Mouse (Mus musculus) adrenal gland, postnatal 10 days (tissue): ENCODE measurements around the gene B4galt4. TPM values are rescaled to one million over a fixed set of nuclear protein-coding genes. Genes with fewer than 3 reads are reported as not detected.
A peak's percentile ranks its signal among the peaks of the same experiment; 100 is the strongest.
"Not testable (repeated sequence)": the region's sequence is repeated elsewhere in the genome, so short reads cannot be mapped to it uniquely, and the experiment has no call there.

Source experiments
- DNase-seq: peaks from one replicate; pipeline ENCODE4 v3.0.0; 2021; ENCODE audit warnings: mixed read lengths
- total RNA-seq, 2 experiments: library from RNA; stranded (reverse); gene quantifications; 2 replicates each; pipeline ENCODE4 v1.2.3; 2021

Gene B4galt4
- total RNA-seq, 2 experiments from 2014 or later, result 11.9 to 12.0 TPM

GRCm38 (mm10) chr16:38769529-38769928 lies 27.5 kb downstream of the B4galt4 start:
- no peak for DNase-seq

- DNase-seq, result no peak
These were observed 29.1 kb downstream of the B4galt4 start for GRCm38 (mm10) chr16:38771145-38771544.

DNA sequence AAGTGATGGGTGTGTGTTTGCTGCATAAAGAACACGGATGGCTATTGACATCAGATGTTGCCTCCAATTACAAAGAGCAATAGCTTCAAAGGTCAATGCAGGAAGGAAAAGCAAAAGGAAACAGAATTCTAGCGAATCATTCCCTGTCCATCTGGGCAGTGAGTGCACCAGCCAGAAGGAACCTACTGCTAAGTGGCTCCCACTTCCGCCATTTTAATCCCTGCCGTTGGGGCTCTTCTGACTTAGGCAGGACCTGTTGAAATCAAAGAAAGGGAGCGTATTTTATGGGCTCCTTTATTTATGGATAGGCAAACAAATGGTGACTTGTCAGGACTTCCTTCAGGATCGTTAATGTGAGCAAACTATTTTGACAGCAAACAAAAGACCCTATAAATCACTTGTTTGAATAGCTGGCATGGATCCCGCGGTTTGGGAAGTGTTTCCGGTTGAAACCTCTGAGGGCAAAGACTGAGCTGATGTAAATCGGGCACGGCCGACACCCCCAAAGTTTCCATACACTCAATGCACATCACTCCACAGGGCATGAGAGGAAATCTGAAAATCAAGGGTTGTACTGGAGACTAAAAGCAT lies 30.9 kb downstream of the B4galt4 start:
- DNase-seq, result no peak

DNA sequence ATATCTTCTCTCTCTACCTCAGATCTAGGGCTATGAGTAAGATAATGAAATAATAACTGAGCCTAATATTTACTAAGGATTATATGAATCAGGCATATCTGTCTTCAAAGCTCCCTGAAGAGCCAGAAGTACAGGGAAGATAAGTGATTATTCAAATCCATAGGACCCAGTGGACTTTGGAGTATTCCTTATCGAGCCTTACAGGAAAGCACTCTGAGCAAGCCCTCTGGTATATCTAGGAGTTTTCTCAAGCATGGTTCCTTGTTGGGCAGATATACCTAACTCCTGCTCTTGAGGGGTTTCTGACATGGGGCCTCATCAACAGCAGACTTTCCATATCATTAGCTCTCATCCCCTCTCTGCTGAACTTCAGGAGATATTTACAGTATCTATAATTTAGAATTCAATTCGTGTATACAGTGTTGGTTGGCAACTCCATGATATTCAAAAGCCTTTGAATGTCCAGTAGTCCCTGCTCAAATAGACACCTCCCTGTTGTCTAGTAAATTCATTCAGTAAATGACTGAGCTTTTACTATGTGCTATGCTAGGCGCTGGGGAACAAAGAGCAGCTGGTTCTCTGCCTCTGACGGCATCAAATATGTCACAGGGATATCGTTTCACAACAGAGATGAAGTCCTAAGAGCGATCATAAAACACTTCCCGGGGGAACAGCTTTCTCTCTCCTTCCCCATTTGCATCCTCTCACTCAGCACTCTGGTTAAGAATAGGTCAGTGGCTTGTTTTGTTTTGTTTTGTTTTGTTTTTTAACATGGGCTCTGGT lies 33.1 kb downstream of the B4galt4 start:
- DNase-seq, result no peak

- DNase-seq, result no peak
These were observed 34.3 kb downstream of the B4galt4 start for GRCm38 (mm10) chr16:38776342-38776741.

DNA sequence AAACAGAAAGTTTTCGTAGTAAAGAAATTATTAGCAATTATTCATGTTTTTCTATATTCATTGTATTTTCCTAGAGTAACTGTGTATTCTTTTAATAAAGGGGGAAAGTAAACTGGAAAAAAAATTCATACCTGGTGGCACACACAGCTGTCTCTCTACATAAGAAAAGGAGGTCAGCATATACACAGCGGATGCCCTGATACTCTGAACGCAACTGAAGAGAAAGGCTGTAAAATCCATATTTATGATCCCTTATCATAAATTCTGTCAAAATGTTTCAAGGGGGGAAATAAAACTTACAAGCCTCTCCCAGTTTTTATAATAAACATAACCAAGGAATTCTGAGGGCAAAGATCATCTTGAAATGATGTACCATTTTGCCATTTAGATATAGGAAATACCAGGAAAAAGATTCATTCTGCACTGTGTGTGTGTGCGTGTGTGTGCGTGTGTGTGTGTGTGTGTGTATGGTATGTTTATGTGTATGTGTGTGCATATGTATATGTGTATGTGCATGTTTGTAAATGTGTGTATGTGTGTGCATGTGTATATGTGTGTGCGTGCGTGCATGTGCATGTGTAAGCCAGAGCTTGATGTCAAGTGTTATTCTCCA lies 39.0 kb downstream of the B4galt4 start:
- no peak for DNase-seq

DNA sequence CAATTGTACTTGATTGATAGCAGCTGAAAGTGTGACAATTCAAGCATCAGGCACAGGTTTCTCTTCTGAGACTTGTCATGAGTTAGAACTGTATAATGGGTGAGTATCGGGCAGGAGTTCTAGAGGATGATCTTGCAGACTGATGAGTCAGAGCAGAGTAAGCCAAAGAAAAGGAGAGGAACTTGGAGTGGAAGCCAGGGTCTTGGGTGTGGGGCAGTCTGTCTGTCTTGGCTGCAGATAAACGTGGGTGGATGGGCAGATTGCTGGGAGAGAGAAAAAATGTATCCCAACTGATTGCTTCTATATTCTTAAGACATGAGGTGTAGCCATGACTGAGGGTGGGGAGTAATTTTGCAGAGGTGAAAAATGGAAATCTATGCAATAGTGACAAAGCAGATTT lies 39.9 kb downstream of the B4galt4 start:
- DNase-seq, result no peak

DNA sequence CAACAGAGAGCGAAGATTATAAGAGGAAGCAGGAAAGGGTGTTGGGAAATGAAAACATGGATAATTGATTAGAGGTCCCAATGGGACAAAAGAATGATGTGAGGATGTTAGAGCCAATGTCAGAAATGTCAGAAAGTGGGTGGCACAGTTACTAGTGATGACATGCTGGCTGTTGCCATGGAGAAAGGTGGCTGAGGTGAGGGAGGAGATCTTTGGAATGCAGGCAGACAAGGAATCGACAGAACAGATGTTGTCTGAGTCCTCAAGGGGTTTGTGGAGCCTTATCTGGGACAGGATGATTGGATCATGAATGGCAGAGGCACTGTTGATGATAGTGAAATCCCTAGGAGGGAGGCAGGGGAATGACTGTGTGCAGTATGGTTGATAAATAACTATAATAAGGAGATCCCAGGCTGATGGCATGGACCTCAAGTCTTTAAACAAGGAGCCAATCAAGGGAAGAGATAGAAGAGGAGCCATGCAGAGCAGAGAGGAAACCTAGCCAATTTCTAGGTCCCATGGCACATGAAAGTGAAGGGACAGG lies 40.5 kb downstream of the B4galt4 start:
- DNase-seq, result no peak

GRCm38 (mm10) chr16:38785301-38785700 lies 43.2 kb downstream of the B4galt4 start:
- no peak for DNase-seq

- DNase-seq, result no peak
These were observed 47.0 kb downstream of the B4galt4 start for GRCm38 (mm10) chr16:38789016-38789415.

DNA sequence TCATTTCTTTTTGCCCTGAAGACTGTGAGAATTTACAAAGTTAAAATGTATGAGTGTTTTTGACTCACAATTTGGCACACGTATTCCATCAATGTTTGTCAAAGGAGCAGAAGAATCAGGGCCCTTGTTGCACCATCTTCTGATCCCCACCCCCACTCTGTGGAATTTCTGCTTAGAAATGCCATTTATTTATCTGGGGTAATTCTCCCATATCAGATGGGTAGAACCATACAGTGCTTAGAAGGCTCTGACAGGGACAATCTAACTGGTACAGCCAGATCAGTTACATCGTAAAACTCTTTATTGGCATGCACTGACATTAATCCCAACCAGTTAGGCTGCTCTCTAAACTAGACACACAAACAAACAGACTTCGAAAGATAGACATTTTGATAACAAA lies 47.9 kb downstream of the B4galt4 start:
- no peak for DNase-seq

- DNase-seq, result no peak
These were observed 51.1 kb downstream of the B4galt4 start for GRCm38 (mm10) chr16:38793120-38793519.

GRCm38 (mm10) chr16:38798957-38799450 lies 56.9 kb downstream of the B4galt4 start:
- DNase-seq, result no peak

DNA sequence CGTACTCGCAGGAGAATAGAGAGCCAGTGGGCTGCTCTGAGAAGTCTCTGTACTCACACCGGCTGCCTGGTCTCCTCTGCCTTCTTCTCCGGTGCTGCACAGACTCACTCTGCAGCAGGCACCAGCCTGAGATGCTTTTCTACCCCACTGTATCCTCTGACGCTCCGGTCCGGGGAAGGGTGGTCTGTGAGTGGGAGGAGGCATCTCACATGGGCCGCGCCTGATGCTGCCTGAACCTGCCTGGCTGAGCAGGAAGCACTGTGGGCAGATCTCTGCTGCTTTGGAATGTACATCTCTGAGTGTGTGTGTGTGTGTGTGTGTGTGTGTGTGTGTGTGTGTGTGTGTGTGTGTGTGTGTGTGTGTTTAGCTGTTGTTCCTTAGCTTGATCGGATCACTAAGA lies 58.0 kb downstream of the B4galt4 start, which contains the start of gene Upk1b:
Gene Upk1b (minus strand): TSS at position 238 of the 400 bp plus-strand sequence.
- DNase-seq, result no peak

GRCm38 (mm10) chr16:38807796-38808195 lies 65.7 kb downstream of the B4galt4 start:
- DNase-seq, result not testable (repeated sequence)

- DNase-seq, result no peak
These were observed 68.1 kb downstream of the B4galt4 start for GRCm38 (mm10) chr16:38810196-38810595.

- peak; percentile 78 for DNase-seq
These were observed 70.5 kb downstream of the B4galt4 start for GRCm38 (mm10) chr16:38812521-38812920.

Other genes with a start within 250 kb of the B4galt4 start
- gene Timmdc1, start 219.6 kb upstream of the B4galt4 start, total RNA-seq, result 10 to 100 TPM; 43.5 to 52.7 TPM
- 10 to 100 TPM; 20.4 to 25.6 TPM for gene Poglut1, start 192.0 kb upstream of the B4galt4 start, total RNA-seq
- 10 to 100 TPM; 57.2 to 60.1 TPM for gene Tmem39a, start 183.6 kb upstream of the B4galt4 start, total RNA-seq
- gene Arhgap31, start 29.0 kb upstream of the B4galt4 start, total RNA-seq, result 10 to 100 TPM; 31.6 to 36.3 TPM
- gene Upk1b, start 58.1 kb downstream of the B4galt4 start, total RNA-seq, result 1 to 10 TPM; 4.9 to 5.7 TPM
- gene 4930435E12Rik, start 86.5 kb downstream of the B4galt4 start, total RNA-seq, result not detected
- gene Igsf11, start 150.4 kb downstream of the B4galt4 start, total RNA-seq, result 10 to 100 TPM; 17.1 to 23.9 TPM